Mouse (Mus musculus) mouse trophoblast stem cell (cell line): ENCODE measurements around the gene Amz1.

Experiments used
- in situ Hi-C, 2 experiments: fragments of 300-500 bp; cut with MseI, MboI; formaldehyde crosslinking; loops; 2 replicates in 1 of 2; 3 replicates in 1 of 2; pipeline ENCODE4 v1.15.1; 2025

Amz1 gene

DNA sequence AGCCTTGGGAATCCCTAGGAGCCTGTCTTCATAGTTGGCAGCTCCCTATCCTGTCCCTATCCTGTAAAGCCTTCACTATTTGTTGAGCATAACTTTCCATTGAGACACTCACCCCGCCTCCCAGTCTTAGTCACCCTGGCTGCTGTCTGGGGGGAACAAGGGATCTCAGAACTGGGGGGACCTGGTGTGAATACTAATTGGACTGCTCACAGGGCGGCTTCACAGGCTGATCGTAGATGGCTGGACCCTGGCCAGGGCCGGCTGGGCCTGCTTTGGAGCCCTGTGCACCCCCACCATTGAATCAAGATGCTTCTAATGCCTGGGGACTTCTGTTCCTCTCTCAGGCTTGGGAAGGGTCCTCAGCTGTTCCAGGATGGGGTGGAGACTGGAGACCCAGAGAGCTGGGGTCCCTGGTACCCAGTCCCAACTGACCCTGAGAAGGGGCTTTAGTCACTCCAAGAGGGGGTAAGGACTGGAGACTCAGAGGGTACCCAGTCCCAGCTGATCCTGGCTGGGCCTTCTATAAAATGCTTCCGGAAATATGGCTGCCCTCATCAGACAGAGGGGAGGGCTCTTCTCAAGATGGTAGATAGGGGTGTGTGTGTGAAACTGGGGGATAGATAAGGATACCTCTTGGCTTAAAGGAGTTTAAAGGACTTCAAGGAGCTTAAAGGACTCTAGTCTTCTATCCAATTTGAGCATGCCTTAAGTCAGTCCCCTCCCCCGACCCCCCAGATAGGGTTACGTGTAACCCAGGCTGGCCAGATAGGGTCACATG lies 2.3 kb downstream of the Amz1 start:
- in situ Hi-C loops = no loop called here

DNA sequence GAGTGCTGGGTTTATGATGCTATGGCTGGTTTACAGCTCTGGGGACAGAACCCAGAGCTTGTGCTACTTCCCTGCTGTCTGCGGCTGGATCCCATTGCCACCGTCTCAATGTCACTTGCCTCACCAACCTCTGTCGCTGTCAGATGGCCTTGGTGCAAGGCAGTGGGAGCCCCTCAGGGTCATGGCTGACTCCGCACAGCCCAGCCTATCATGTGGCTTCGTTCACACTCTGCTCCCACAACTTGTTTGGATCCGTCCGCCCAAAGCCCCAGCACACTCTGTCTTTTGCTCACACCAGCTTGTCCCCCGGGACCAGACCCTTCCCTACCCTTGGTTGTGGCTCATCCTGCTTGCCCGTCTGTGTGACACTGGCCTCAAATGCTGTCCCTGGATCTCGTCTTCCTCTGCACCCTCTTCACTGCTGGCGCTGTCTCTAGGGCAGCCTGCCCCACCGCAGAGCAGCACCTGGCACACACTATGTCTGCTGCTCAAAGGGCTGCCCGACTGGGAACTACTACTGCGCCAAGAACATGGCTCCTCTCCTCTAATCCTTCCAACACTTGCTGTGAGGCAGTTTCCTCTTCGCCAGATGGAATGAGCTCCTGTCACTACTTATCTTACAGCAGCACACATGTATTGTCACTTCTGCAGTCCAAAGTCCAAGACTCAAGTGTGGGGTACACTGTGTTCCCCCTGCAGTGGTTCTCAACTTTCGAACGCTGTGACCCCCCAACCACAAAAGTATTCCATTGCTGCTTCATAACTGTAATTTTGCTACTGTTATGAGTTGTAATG lies 3.2 kb downstream of the Amz1 start:
- in situ Hi-C loops = no loop called here

DNA sequence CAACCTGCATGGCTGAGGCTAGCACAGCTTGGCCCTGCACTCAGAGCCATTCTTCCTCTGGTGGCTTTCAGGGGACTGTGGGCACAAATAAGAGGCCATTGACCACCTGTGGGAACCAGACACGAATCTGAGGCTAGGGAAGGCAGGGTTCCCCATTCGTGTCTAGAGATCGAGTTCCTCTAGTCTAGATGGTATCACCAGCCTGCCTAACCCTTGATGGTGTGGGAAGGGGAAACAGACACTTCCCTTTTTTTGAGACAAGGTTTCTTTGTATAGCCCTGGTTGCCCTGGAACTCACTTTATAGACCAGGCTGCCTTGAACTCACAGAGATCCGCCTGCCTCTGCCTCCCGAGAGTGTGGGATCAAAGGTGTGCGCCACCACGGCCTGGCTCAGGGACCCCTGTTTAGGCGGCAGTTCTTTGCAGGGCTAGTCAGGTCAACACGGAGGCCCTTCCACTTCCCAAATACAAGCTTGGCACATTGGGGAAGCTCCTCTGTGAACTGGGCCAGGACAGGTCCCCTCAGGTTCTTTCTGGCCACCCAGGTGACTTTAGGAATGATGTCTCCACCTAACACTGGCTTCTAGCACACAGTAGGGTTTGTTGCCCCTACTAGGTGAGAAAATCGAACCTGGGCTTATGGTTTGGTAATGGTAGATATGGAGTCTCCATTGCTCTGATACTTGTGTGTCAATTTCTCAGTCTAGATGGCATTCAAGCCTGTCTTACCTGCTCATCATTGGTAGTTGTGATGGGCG lies 7.3 kb downstream of the Amz1 start:
- in situ Hi-C loops = no loop called here

DNA sequence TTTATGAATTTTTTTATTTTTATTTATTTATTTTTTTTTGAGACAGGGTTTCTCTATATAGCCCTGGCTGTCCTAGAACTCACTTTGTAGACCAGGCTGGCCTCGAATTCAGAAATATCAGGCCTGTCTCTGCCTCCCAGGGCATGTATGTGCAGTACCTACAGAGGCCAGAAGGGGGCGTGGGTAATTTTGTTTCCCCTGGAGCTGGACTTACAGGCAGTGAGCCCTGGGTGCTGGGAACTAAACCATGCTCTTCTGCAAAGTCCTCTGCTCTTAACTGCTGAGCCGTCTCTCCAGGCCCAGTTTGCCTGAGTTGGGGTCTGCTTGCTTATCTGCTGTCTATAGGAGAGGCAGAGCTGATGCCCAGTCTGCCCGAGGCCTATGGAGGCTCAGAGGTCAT lies 8.3 kb downstream of the Amz1 start:
- in situ Hi-C loops = no loop called here

DNA sequence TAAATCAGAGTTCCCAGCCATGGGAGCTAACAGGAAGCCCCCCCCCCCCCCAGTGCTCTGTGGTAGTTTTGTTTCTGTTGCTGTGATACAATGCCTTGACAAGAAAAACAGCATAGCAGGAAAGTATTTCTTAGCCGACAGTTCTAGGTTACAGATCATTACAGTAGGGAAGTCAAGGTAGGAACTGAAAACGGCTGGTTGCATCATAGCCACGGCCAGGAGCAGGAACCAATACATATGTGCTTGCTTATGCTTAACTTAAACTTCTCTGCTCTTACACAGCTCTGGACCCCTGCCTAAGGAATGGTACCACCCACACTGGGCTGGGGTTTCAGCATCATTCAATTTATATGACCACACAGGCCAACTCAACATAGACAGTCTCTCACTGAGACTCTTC lies 9.4 kb downstream of the Amz1 start:
- in situ Hi-C loops = no loop called here

DNA sequence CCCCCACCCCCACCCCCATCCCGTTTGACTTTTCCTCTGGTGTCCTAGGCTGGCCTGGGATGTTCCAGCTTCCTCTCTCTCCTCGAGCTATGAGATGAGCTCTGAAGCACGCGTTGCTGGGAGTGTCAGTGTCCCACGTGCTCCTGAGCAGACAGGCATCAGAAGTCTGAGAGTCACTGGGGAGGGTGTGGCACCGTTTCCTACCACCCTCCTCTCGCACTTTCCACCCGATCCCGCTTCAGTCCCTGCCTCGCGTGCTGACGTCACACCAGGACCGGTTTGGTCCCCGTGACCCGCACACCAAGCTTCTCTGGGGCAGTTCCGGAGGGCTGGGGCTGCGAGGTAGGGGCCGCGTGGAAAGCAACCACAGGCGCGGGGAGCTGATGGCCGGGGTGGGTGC lies 11.4 kb downstream of the Amz1 start:
- in situ Hi-C loops = no loop called here

DNA sequence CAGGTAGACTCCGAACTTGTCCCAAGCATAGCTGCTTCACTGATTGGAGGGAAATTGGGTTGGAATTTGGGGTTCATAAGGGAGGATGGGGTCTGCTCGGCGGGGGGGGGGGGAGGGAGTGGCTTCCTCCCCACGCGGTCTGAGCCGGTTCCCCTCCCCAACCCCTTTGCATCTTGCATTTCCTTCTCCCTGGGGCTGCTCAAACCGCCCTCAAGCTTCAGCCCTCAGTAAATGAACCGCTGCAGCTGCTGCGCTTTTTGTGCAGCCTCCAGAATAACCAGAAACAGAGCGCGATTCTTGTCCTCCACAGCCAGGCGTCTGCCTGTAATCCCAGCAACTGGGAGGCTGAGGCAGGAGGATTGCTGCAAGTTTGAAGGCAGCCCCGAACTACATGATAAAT lies 12.2 kb downstream of the Amz1 start:
- in situ Hi-C loops = no loop called here

DNA sequence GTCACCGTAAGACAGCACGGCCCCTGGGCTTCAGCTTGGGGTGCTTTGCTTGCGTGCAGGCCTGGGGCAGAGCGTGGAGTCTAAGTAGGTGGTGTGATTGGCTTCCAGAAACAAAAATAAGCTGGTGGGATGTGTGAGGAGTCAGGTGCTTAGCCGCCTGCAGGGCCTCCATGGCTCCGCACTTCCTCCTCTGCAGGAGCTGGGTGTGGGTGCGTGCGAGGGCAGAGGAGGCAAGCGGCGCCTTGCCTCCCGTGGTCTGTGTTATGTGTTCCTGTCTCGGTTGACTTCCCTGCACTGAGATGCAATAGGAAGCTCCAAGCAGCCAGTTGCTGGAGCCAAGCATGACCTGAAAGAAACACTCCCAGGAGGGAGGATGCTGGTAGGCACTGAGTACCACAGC lies 15.9 kb downstream of the Amz1 start:
- in situ Hi-C loops = no loop called here

DNA sequence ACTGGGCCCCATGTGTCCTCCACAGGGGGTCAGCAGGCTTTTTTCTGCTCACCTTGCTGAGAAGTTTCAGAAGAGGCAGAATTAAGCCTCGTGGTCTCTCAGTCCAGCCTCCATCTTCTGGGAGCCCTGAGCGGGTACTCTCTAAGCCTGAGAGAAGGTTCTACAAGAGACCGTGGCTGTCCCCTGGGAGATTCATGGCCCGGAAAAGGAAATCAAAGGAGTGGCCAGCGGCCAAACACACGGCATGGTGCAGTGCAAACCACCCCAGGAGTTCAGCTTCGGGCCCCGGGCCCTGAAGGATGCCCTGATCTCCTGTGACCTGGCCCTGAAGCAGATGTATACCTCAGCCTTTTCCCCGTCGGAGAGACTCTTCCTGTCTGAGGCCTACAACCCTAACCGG lies 17.1 kb downstream of the Amz1 start:
- in situ Hi-C loops = no loop called here

DNA sequence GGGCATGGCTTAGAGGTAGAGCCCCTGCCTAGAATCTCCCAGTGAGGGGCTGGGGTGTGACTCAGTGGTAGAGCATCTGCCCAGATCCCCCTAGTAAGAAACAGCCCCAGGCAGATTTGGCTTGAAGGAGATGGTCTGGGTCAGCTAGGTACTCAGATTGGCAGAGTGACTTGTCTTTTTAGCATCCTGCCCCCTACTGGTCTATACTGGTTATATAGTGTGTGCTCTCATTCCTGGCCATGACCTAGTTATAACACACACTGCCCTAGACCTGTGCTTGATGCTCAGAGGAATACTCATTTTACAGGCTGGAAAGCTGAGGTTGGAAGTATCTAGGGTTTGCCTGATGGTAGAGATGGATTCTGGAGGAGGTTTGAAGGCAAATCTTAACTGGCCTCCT lies 17.9 kb downstream of the Amz1 start:
- in situ Hi-C loops = no loop called here

DNA sequence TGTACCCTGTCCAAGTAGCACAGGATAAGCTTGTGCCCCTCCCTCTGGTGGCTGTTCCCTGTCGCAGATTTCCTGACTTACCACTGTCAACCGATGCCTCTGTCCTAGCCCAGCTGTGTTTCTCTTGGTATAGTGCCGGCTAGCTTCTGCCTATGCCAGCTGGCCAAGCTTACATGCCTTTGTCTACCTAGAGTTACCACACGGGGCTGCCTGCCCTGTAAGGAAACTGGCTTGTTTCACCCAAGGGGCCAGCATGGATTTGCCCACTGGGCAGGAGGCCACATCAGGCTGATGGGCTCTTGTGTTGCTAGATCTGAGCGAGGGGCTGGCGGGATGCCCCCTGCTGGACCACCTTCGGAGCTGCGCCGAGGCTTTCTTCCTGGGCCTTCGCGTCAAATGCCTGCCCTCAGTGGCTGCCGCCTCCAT lies 19.8 kb downstream of the Amz1 start:
- in situ Hi-C loops = no loop called here

DNA sequence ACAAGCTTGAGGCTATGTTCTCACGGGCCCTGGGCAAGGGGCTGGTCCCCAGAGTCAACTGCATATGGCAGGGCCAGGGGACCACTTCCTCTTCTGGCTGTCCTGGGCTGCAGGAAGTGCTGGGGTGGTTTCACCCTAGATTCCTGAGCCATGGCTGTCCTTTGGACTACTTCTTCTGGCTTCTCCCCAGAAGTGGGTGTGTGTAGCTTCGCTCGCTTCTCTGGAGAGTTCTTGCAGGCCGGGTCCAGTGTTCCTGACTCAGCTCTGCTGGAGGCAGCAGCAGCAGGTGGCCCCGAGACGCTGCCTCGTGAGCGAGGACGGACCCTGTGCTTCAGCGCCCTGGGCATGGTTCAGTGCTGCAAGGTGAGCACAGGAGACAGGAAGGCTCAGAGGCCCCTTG lies 24.5 kb downstream of the Amz1 start:
- in situ Hi-C loops = no loop called here

DNA sequence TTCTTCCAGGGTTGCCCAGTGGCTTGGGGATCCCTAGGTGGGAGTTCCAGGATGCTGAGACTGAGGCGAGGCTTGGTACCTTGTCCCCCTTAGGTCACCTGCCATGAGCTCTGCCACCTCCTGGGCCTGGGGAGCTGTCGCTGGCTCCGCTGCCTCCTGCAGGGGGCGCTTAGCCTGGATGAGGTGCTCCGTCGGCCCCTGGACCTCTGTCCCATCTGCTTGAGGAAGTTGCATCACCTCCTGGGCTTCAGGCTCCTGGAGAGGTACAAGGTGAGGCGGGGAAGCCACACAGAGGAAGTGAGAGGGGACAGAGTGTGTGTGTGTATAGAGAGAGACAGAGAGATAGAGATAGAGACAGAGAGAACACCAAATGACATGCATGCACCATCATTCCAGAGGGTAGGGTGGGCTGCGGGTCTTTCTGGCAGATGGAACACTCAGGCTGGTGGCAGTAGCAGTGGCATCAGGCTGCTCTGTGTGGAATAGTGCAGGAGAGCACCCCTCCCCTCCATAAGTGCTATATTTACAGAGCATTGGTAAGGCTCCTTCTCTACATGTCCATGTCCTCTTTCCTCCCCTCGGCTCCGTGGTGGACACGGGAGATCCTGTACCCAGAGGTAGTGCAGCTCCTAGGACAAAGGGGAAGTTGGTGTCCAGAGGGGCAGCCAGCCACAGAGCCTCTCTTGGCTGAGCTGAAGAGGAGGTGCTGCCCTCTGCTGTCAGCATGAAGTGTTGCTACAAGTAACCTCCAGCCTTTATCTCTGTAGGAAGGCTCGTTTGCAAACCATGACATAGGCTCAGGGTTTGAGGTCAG lies 25.3 kb downstream of the Amz1 start:
- in situ Hi-C loops = no loop called here

DNA sequence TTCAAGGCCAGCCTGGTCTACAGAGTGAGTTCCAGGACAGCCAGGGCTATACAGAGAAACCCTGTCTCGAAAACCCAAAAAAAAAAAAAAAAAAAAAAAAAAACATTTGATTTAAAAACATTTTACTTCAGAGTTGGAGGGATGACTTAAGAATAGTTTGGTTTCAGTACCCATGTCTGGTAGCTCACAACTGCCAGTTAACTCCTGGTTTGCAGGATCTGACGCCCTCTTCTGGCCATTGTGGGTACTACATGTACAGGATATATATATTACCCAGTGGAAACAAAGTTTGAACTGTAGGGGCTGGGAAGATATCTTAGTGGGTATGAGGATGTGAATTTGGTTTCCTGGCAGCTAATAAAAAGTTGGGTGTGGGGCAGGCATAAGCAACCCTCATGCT lies 27.0 kb downstream of the Amz1 start:
- in situ Hi-C loops = no loop called here

DNA sequence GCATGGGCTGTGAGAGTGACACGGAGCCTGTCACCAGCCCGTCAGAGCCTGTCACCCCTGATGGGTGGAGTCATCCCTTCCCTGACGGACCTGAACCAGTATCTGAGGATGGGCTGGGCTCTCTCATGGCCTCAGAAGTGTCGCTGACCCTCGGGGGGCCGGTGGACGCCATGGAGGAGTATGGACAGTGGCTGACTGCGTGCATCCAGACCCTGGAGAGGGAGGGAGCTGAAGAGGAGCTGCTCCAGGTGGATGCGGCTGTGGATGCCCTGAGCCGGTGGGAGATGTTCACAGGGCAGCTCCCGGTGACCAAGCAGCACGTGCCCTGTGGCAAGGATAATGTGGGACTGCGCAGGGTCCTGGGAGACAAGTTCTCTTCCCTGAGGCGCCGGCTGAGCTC lies 28.1 kb downstream of the Amz1 start:
- in situ Hi-C loops = no loop called here

DNA sequence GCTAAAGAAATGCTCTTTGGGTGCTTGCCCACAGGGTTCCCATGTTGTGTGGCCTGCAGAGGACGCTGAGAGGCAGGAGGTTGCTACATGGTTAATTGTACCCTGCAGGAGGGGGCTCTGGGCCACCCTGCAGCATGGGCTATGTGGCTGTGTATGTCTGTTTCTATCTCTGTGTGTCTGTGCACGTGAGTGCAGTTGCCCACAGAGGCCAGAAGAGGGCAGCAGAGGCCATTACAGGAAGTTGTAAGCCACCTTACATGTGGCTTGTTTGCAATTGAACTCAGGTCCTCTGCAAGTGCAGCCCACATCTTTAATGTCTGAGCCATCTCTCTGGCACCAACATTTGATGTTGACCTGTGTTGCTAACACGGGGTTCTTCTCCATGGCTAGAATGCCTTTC lies 28.7 kb downstream of the Amz1 start:
- in situ Hi-C loops = no loop called here

DNA sequence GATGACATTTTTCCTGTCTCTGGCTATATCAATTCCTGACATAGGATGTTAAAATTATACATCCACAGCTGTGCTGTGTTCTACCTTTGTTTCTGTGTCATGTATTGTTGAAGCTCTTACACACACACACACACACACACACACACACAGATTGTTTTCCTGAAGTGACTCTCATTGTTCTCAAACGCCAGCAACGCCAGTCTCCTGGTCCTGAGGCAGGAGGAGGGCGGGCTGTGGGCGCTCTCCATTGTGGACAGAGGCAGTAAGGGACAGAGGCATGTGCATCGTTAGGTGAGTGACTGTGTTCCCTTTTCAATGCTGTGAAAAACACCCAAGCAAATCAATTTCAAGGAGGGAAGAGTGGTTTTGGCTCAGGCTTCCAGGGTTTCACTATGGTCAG lies 29.3 kb downstream of the Amz1 start:
- in situ Hi-C loops = no loop called here

DNA sequence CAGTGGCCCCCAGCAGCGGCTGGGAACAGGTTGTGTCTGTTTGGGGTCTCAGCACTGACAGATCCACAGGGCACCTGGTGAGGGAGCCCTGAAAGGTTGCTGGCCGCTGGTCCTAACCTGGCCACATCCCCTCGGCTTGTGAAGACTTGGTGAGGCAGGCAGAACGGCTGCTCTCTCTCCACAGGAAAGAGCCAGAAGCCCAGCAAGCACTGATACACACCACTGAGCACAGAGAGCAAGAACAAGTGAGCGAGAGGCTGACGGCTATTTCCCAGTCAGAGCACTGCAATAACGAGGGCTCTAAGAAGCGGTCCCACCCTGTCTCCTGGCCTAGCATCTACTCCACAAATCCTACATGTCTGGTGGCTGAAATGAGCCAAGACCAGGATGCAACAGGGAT lies 34.9 kb downstream of the Amz1 start:
- in situ Hi-C loops = no loop called here

DNA sequence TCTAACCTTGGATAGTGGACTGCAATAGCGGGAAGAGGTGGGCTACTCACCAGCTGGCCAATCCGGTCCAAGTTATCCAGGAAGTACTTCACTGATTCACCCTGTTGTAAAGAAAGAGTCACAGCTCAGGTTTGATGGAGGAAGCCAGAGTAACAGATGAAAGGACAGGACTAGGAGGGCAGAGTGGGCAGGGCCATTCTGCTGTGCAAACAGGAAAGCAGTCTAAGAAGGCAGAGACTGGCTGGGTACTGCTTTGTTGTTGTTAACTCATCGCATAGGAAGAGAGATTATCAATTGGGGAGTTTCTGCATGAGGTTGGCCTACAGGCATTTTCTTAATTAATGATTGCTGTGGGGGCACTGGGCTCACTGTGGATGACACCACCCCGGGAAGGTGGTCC lies 38.6 kb downstream of the Amz1 start:
- in situ Hi-C loops = no loop called here

DNA sequence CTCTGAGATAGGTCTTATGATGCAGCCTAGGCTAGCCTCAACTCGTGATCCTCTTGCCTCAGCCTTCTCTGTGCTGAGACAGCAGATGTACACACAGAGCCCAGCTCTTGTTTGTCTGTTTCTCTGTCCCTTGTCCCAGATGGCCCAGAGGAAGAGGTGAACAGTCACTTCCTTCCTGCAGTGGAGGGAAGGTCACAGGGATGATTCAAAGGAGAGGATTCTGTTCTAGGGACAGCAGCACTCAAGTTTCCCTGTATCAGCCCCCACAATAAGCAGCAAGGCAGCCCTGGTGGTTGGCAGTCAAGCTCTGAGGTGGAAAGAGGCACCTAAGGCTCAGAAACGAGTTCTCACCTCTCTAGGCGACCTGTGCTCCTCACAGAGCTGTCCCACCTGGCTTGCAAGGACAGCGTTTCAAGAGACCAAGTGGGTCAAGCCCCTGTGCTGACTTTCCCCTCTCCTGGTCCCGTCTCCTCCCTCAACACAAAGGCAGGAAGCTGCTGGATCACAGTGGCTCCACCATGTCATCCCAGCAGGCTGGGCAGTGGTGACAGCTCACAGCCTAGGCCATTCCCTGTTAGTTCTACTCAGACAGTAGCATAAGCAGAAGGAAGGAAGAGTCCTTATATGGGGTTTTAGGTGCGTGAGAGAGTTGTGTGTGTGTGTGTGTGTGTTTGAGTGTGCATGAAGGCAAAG lies 41.1 kb downstream of the Amz1 start:
- in situ Hi-C loops = no loop called here

DNA sequence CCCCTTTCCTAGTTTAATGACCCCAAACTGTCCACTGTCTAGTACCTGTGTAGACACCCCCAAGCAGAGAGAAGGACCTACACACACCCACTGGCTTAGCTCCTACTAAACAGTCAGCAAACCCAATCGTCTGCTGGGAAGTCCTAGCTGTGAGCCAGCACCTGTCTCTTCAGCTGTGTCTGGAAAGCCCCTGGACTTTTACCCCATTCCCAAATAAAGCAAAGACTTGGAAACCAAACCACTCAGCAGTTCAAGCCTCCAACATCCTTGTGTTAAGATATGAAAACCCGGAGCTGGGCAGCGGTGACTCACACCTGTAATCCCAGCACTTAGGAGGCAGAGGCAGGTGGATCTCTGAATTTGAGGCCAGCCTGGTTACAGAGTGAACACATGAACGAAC lies 42.6 kb downstream of the Amz1 start:
- in situ Hi-C loops = no loop called here
